Mouse (Mus musculus) 416B (cell line): ENCODE measurements around the gene Pla2g4f.

Experiments used
- DNase-seq: peaks from one replicate; pipeline ENCODE4 v3.0.0; 2011; ENCODE audit warnings: low read depth

Gene Pla2g4f

GRCm38 (mm10) chr2:120279961-120280360 is 34.0 kb downstream of the Pla2g4f start:
- DNase-seq: peak; percentile 55

GRCm38 (mm10) chr2:120276951-120277350 is 37.0 kb downstream of the Pla2g4f start:
- no peak for DNase-seq

- peak; percentile 24 for DNase-seq
Observed at GRCm38 (mm10) chr2:120268635-120269034, 45.3 kb downstream of the Pla2g4f start.

- peak; percentile 29 for DNase-seq
Observed at GRCm38 (mm10) chr2:120265523-120265922, 48.4 kb downstream of the Pla2g4f start.

- DNase-seq: no peak
Observed at GRCm38 (mm10) chr2:120264858-120265257, 49.1 kb downstream of the Pla2g4f start.

- no peak for DNase-seq
Observed at GRCm38 (mm10) chr2:120262876-120263275, 51.1 kb downstream of the Pla2g4f start.

- no peak for DNase-seq
Observed at GRCm38 (mm10) chr2:120261346-120261745, 52.6 kb downstream of the Pla2g4f start.

GRCm38 (mm10) chr2:120256259-120256658 is 57.7 kb downstream of the Pla2g4f start:
- DNase-seq: no peak

- DNase-seq: peak; percentile 47
Observed at GRCm38 (mm10) chr2:120252644-120253043, 61.3 kb downstream of the Pla2g4f start.
